Mouse (Mus musculus) neural tube, embryonic 10.5 days (tissue): ENCODE measurements around the gene Car15.

ENCODE experiments used
- DNase-seq: peaks from one replicate; pipeline ENCODE4 v3.0.0-alpha.2; 2017; ENCODE audit warnings: low spot score; ENCODE audit errors: extremely low spot score

Gene Car15

GRCm38 (mm10) chr16:17833681-17834399, 4.3 kb downstream of the Car15 start:
- peak; percentile 75 for DNase-seq

GRCm38 (mm10) chr16:17833321-17833680, 4.9 kb downstream of the Car15 start:
- peak; percentile 72 for DNase-seq

GRCm38 (mm10) chr16:17832821-17833220, 5.3 kb downstream of the Car15 start, which contains the start of gene B830017H08Rik:
B830017H08Rik (plus strand) TSS chr16:17833121.
- no peak for DNase-seq

GRCm38 (mm10) chr16:17831781-17832180, 6.4 kb downstream of the Car15 start:
- no peak for DNase-seq

- no peak for DNase-seq
Observed at GRCm38 (mm10) chr16:17830385-17831178, 7.6 kb downstream of the Car15 start.

- DNase-seq = no peak
Observed at GRCm38 (mm10) chr16:17828867-17829266, 9.3 kb downstream of the Car15 start.

GRCm38 (mm10) chr16:17828229-17828628, 9.9 kb downstream of the Car15 start:
- no peak for DNase-seq

- no peak for DNase-seq
Observed at GRCm38 (mm10) chr16:17826500-17826899, 11.7 kb downstream of the Car15 start.

DNA sequence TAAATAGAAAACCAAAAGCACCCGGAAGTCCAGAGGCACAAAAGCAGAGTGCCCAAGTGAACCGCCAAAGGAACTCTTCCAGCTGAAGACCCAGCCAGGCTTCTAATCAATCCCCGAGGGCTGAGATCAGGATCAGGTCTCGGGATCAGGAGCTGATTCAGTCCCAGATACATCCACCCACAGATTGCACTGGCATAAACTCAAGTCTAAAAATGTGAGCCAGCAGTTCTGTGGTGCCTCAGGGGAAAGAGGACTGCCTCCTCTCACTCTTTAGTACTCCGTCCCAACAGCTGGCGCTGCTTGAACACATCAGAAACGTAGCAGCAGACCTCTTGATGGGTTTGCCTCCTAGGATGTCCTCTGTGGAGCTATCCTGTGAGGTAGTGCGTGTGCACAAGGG, 21.6 kb downstream of the Car15 start:
- no peak for DNase-seq

- peak; percentile 92 for DNase-seq
Observed at GRCm38 (mm10) chr16:17815411-17816402, 22.5 kb downstream of the Car15 start.

DNA sequence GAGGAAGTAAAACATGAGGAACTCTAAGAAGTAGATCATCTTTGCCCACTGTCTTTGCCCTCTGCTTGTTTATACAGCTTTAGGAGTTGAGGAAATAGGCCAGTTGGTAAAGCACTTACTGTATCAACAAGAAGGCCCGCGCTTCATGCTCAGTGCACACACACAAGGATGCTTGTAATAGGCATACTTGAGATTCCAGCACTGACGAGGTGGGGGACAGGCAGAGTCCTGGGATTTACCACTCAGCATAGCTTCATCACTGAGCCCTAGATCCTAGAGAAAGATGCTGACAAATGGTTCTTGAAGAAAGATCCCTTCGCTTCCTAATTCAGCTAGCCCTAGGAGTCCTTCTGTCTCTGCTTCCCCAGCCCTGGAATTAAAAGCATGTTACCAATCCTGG, 25.0 kb downstream of the Car15 start:
- peak; percentile 15 for DNase-seq

DNA sequence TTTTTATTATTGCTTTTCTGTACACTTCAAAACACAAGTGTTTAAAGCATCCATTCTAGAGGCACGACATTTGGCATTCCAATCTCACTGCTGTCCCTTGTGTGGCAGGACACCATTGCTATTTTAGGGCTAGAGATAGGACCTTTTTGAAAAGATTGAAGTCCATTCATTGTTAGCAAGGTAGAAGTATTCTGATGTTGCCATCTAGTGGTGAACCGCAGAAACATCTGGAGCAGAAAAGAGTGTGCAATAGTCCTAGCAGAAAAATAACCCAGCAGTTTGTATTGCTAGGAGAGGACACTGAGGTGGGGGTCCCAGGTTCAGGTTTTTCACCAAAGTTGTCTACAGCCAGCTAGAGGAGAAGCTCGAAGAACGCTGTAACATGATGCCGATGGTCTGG, 26.0 kb downstream of the Car15 start:
- peak; percentile 38 for DNase-seq

DNA sequence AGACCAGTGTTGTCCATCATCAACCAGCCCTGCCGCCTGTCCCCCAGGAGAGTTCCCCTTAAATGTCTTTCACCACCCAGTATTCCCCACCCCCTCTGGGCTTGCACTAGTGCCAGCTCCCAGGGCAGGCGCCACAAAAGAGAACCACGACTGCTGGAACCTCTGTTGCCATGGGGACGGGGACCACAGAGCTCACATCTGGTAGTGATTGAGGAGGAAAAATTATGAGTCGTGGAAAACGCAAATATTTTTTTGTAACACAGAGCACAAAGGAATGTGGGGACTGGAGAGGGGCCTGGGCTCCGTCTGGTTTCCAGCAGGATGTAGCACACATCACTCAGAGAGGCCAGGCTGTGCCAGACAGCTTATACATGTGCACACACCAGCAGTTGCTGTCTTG, 28.5 kb downstream of the Car15 start:
- peak; percentile 74 for DNase-seq

GRCm38 (mm10) chr16:17809125-17809524, 29.0 kb downstream of the Car15 start:
- DNase-seq = peak; percentile 32

DNA sequence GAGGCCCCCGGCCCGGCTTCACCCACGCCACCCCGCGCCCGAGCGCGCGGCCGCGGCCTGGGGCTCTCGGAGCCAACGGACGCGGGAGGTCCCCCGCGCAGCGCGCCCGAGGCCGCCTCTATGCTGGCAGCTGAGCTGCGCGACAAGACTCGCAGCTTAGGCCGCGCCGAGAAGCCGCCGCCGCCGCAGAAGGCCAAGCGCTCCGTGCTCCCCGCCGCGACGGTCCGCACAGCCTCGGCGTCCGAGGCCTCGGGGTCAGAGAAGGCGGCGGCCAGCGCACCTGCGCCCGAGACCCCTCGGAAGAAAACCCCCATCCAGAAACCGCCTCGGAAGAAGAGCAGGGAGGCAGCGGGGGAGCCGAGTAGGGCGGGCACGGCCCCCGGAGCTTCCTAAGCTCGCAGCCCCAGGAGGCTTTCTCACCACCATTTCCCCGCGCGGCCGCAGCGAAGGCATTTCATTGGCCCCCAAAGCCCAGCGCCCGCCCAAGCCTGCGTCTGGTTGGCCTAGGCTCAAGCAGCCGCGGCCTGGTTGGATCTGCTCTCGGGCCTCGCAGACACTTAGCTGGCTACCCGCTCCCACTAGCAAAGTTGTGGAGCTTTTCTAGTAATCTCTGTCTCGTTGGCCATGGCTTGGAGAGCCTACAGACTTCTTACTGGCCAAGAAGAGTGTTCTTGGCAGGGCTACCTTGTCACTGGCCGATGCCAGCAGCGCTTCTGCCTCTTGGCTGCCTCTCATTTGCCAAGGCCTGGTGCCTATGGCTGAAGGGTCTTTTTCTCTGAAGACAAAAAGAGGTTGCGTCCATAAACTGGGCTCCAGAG, 30.8 kb downstream of the Car15 start:
- DNase-seq = peak; percentile 91

DNA sequence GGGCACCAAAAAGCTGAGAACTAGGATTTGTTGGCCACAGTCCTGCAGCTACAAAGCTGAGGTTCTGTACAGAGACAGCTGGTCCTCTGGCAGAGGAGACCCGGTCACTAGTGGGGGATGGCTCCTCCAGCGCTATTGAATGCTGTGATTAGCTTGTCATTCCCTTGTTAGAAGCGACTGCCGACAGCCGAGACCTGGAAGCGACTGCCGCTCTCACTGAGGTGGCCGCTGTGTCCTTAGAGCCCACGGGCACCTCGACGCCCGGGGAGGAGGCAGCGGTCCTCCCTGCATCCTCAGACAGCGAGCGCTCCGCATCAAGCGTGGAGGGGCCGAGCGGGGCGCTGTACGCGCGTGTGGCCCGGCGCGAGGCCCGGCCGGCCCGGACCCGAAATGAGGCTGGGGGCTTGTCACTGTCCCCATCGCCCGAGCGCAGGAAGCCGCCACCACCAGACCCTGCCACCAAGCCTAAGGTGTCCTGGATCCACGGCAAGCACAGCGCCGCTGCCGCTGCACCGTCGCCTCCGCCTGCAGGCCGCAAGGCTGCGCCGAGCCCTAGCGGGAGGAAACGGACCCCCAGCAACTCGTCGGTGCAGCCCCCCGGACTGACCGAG, 31.5 kb downstream of the Car15 start:
- DNase-seq = peak; percentile 75

DNA sequence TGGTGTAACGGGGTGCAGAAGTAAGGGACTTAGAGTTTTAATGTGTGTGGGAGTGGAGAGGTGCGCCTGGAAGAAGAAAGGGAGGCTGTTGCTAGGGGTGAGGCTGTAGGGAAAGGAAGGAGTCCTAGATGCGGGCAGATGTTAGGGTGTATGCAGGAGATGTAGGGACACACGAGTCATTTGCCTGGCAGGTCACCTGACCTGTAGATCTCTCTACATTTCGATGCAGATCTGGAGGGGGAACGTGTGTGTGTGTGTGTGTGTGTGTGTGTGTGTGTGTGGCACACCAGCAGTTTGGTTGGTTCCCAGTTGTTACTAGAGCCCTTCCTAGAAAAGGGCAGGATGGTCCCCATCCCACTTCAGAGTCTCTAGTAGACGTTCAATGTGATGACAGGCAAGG, 33.2 kb downstream of the Car15 start:
- DNase-seq = no peak

DNA sequence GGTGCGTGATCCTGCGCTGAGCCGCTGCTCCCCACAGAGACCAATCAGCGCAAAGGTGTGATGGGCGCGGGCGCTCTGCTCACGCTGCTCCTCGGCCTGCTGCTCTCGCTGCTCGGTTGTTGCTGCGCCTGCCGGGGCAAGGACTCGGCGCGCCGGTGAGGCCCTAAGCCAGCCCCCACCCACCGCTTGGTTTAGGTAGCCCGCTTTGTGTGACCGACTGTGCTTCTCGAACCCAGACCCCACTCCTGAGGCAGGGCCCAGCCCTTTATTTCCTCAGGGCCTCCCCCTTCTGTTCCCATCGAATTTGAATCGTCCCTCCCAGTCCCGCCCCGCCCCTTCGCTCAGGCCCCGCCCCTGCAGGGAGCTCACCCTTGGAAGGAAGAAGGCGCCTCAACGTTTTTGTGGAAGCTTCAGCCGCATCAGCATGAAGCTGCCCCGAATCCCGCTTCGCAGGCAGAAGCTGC, 33.7 kb downstream of the Car15 start:
- peak; percentile 78 for DNase-seq

GRCm38 (mm10) chr16:17803675-17804448, 34.3 kb downstream of the Car15 start:
- peak; percentile 54 for DNase-seq
